ENCODE assay signal across 14 mouse cellular contexts in genomic region chr15:99405150-99405549, GRCm38 (mm10). TPM values are rescaled to one million over a fixed set of nuclear protein-coding genes. Genes with fewer than 3 reads are reported as not detected.
A peak's percentile ranks its signal among the peaks of the same experiment; 100 is the strongest.
DNase-seq lines count a peak whose midpoint lies in the region; ATAC-seq lines count a peak whose summit lies in the region.
"Had no signal": no experiment of that assay in that cellular context is flagged by ENCODE, and none has a peak within 500 bp of the region (broad histone marks: within the 10 kb centered on the region; RNA-seq: fewer than 3 reads in every experiment).

No protein-coding gene starts in this region.

- 86% methylated on average over 9 of the region's 9 CpGs for WGBS in heart, embryonic 12.5 days

- no peak for ATAC-seq in heart, embryonic 12.5 days (ENCODE audit: insufficient number of reproducible peaks, low FRiP score)
- ATAC-seq: forebrain, embryonic 14.5 days had no signal

- no peak overlapping the region for H3K27ac ChIP-seq in heart, embryonic 12.5 days (ENCODE audit: poor library complexity, severe bottlenecking)
- H3K27ac ChIP-seq: limb, embryonic 13.5 days; neural tube, embryonic 15.5 days had no signal

- H3K9me3 ChIP-seq in heart, embryonic 12.5 days (replicated peaks) = no peaks in the 10 kb centered on the region
- H3K9me3 ChIP-seq: limb, embryonic 13.5 days; neural tube, embryonic 15.5 days had no signal

- H3K4me2 ChIP-seq in heart, embryonic 12.5 days = no peak overlapping the region
- H3K4me2 ChIP-seq: limb, embryonic 13.5 days; neural tube, embryonic 15.5 days had no signal

- intact Hi-C loops in heart, postnatal 10 days (cut with DNase I) = no loop called here

- peak; percentile 65 to 82 for DNase-seq in heart, adult 18-20 months
- DNase-seq in lung, adult 18-20 months = peak; percentile 80 to 84
- DNase-seq in lung, postnatal 4 days = no peak
- DNase-seq in heart, postnatal 10 days = peak; percentile 70 to 77
- peak; percentile 71 to 77 for DNase-seq in kidney, postnatal 36 days
- no peak for DNase-seq in layer of hippocampus, adult 9-11 months
- no peak for DNase-seq in adrenal gland, postnatal 10 days
- DNase-seq: adrenal gland, adult 8-10 months; cerebellum, adult 9-10 months; retina, postnatal 1 day had no signal

- no peak overlapping the region for H3K4me3 ChIP-seq in heart, embryonic 12.5 days
- H3K4me3 ChIP-seq: limb, embryonic 13.5 days; neural tube, embryonic 15.5 days had no signal

- no peaks in the 10 kb centered on the region for H3K27me3 ChIP-seq in heart, embryonic 12.5 days (replicated peaks)
- H3K27me3 ChIP-seq: limb, embryonic 13.5 days; neural tube, embryonic 15.5 days had no signal

- H3K9ac ChIP-seq in heart, embryonic 12.5 days = no peak overlapping the region
- H3K9ac ChIP-seq: limb, embryonic 13.5 days; neural tube, embryonic 15.5 days had no signal

- peaks cover 86% of the 10 kb centered on the region for H3K36me3 ChIP-seq in heart, embryonic 12.5 days

- peaks cover 6% of the 10 kb centered on the region for H3K4me1 ChIP-seq in heart, embryonic 12.5 days (replicated peaks)

RNA-seq across cellular contexts. Expression of gene Tmbim6, which starts 12.5 kb away (rescaled TPM):
- total RNA-seq in heart, adult 18-20 months (2021) = 100 to 1,000 TPM; 225 to 256 TPM
- polyA plus RNA-seq in heart, embryonic 12.5 days (2016; fragmentation: Nextera tagmentation; extraction: Ambion mirVana) = 251 and 253 TPM in 2 replicates
- 100 to 1,000 TPM; 225 to 229 TPM for total RNA-seq in heart, postnatal 10 days (2021)
- 100 to 1,000 TPM; 581 to 642 TPM for total RNA-seq in adrenal gland, postnatal 10 days (2021)

RNA-seq across cellular contexts. Expression of gene Fmnl3, which starts 34.9 kb away (rescaled TPM):
- 10 to 100 TPM; 13.4 to 14.8 TPM for total RNA-seq in heart, adult 18-20 months (2021)
- 17.2 and 21.0 TPM in 2 replicates for polyA plus RNA-seq in heart, embryonic 12.5 days (2016; fragmentation: Nextera tagmentation; extraction: Ambion mirVana)
- 10 to 100 TPM; 40.3 to 43.0 TPM for total RNA-seq in heart, postnatal 10 days (2021)
- total RNA-seq in adrenal gland, postnatal 10 days (2021) = 10 to 100 TPM; 27.6 to 31.7 TPM

RNA-seq across cellular contexts. Expression of gene Nckap5l, which starts 52.4 kb away (rescaled TPM):
- 1 to 10 TPM; 2.5 to 3.8 TPM for total RNA-seq in heart, adult 18-20 months (2021)
- 11.4 and 12.0 TPM in 2 replicates for polyA plus RNA-seq in heart, embryonic 12.5 days (2016; fragmentation: Nextera tagmentation; extraction: Ambion mirVana)
- total RNA-seq in heart, postnatal 10 days (2021) = 10 to 100 TPM; 17.4 to 25.5 TPM
- 10 to 100 TPM; 19.8 to 34.0 TPM for total RNA-seq in adrenal gland, postnatal 10 days (2021)

Comparison
In these comparisons a context has a peak if more than half of its experiments do, and no peak if none do; other contexts are left out.
1. DNase-seq: peak in heart, adult 18-20 months (2 of 2), lung, adult 18-20 months (2 of 2), heart, postnatal 10 days (2 of 2) and kidney, postnatal 36 days (2 of 2); none in lung, postnatal 4 days (0 of 2), layer of hippocampus, adult 9-11 months (single experiment) and adrenal gland, postnatal 10 days (single experiment).